Comparison of ENCODE assay signal across 8 mouse cellular contexts in genomic region chr7:93111056-93111455, GRCm38 (mm10).
"Had no signal": no experiment of that assay in that cellular context is flagged by ENCODE, and none has a peak within 500 bp of the region (broad histone marks: within the 10 kb centered on the region; RNA-seq: fewer than 3 reads in every experiment).

No protein-coding gene starts in this region.

- DNase-seq: kidney, postnatal 14 days; layer of hippocampus, postnatal 36 days; lung, adult 18-20 months; lung, postnatal 36 days; right cerebral cortex, postnatal 4 days; spleen, adult 18-20 months; thymus, adult 18-20 months; thymus, postnatal 36 days had no signal
